Mouse (Mus musculus) CH12.LX (cell line): ENCODE data around the gene Mtfr2. TPM values are rescaled to one million over a fixed set of nuclear protein-coding genes. Genes with fewer than 3 reads are reported as not detected.
A peak's percentile ranks its signal among the peaks of the same experiment; 100 is the strongest.

Experiments
- DNase-seq: peaks from one replicate; pipeline ENCODE4 v3.0.0-alpha.2; 2013; ENCODE audit errors: extremely low read depth
- H3K27ac ChIP-seq: 2 replicates; pipeline ENCODE4 v1.5.1; 2012; ENCODE audit warnings: low read depth, mild to moderate bottlenecking, control low read depth, moderate library complexity; ENCODE audit not compliant: insufficient read depth
- H3K27me3 ChIP-seq: replicated peaks from 2 replicates; pipeline ENCODE3; 2012; ENCODE audit warnings: inconsistent platforms
- H3K36me3 ChIP-seq, 2 experiments: replicated peaks in 1 of 2; 2 replicates each; pipeline versions ENCODE3 to v1.6.1; 2012; ENCODE audit warnings: inconsistent platforms in 1 of 2, low read length in 1 of 2, mild to moderate bottlenecking in 1 of 2, mixed read lengths in 1 of 2, moderate library complexity in 1 of 2; ENCODE audit not compliant: control insufficient read depth in 1 of 2, insufficient read depth in 1 of 2
- H3K4me1 ChIP-seq, 2 experiments: 2 replicates each; pipeline ENCODE4 v1.6.1; 2012; ENCODE audit warnings: inconsistent platforms in 1 of 2, moderate library complexity in 1 of 2; ENCODE audit not compliant: insufficient read depth in 2 of 2, control insufficient read depth in 1 of 2
- H3K4me2 ChIP-seq: 2 replicates; pipeline ENCODE4 v1.6.1; 2012; ENCODE audit warnings: low read depth, mild to moderate bottlenecking, control low read depth; ENCODE audit not compliant: poor library complexity, insufficient read depth, severe bottlenecking
- H3K4me3 ChIP-seq, 3 experiments: fragments of 150-350 bp in 1 of 3; sonication (generic) in 1 of 3; replicated peaks in 1 of 3; 2 replicates each; pipeline versions ENCODE3 to v1.5.1; 2011 to 2012; ENCODE audit warnings: low read depth in 2 of 3, low read length in 2 of 3, mild to moderate bottlenecking in 2 of 3, moderate library complexity in 2 of 3, control low read depth in 1 of 3, improper control_type of control experiment in 1 of 3, inconsistent platforms in 1 of 3, mixed read lengths in 1 of 3; ENCODE audit not compliant: poor library complexity in 1 of 3
- H3K79me2 ChIP-seq: replicated peaks from 2 replicates; pipeline ENCODE4 v1.6.1; 2012; ENCODE audit warnings: mild to moderate bottlenecking, moderate library complexity; ENCODE audit not compliant: control insufficient read depth, poor library complexity, insufficient read depth, severe bottlenecking; ENCODE audit errors: extremely low read depth
- H3K9ac ChIP-seq: 2 replicates; pipeline ENCODE4 v1.6.1; 2012; ENCODE audit warnings: low read depth, mild to moderate bottlenecking, control low read depth, moderate library complexity; ENCODE audit not compliant: insufficient read depth
- H3K9me3 ChIP-seq: replicated peaks from 2 replicates; pipeline ENCODE3; 2012; ENCODE audit warnings: low read length, inconsistent platforms, mixed read lengths
- BHLHE40 ChIP-seq: IDR thresholded peaks from 2 replicates; pipeline ENCODE4 v1.6.1; 2011; ENCODE audit warnings: mild to moderate bottlenecking, low read depth, low read length, improper control_type of control experiment
- CHD2 ChIP-seq: IDR thresholded peaks from 2 replicates; pipeline ENCODE4 v1.6.1; 2011; ENCODE audit warnings: low read length, improper control_type of control experiment
- CTCF ChIP-seq, 2 experiments: IDR thresholded peaks in 1 of 2; conservative IDR thresholded peaks in 1 of 2; 2 replicates each; pipeline ENCODE4 v1.5.1; 2011 to 2012; ENCODE audit warnings: low read depth in 2 of 2, low read length in 2 of 2, improper control_type of control experiment in 1 of 2, inconsistent platforms in 1 of 2, mild to moderate bottlenecking in 1 of 2, moderate library complexity in 1 of 2
- E2F4 ChIP-seq: IDR thresholded peaks from 2 replicates; pipeline ENCODE4 v1.6.1; 2011; ENCODE audit warnings: low read depth, low read length, improper control_type of control experiment; ENCODE audit not compliant: insufficient replicate concordance
- ELF1 ChIP-seq: IDR thresholded peaks from 2 replicates; pipeline ENCODE4 v1.6.1; 2014; ENCODE audit warnings: low read depth, mild to moderate bottlenecking, inconsistent platforms, low read length, improper control_type of control experiment
- EP300 ChIP-seq: IDR thresholded peaks from 2 replicates; pipeline ENCODE4 v1.6.1; 2011; ENCODE audit warnings: low read length, improper control_type of control experiment
- HCFC1 ChIP-seq: IDR thresholded peaks from 2 replicates; pipeline ENCODE4 v1.6.1; 2012; ENCODE audit warnings: low read depth, mild to moderate bottlenecking, inconsistent platforms, low read length, improper control_type of control experiment
- IRF4 ChIP-seq: IDR thresholded peaks from 2 replicates; pipeline ENCODE4 v1.6.1; 2014; ENCODE audit warnings: low read depth, mild to moderate bottlenecking, inconsistent platforms, low read length, improper control_type of control experiment
- KAT2A ChIP-seq: IDR thresholded peaks from 2 replicates; pipeline ENCODE4 v1.6.1; 2012; ENCODE audit warnings: low read length, improper control_type of control experiment, inconsistent platforms; ENCODE audit not compliant: insufficient replicate concordance
- MEF2A ChIP-seq: IDR thresholded peaks from 2 replicates; pipeline ENCODE4 v1.6.1; 2014; ENCODE audit warnings: low read depth, mild to moderate bottlenecking, inconsistent platforms, low read length, improper control_type of control experiment, borderline replicate concordance
- MXI1 ChIP-seq: IDR thresholded peaks from 2 replicates; pipeline ENCODE4 v1.6.1; 2011; ENCODE audit warnings: mild to moderate bottlenecking, low read depth, low read length, improper control_type of control experiment
- NELFE ChIP-seq: IDR thresholded peaks from 2 replicates; pipeline ENCODE4 v1.6.1; 2011; ENCODE audit warnings: low read depth, low read length, improper control_type of control experiment
- PAX5 ChIP-seq: IDR thresholded peaks from 2 replicates; pipeline ENCODE4 v1.6.1; 2012; ENCODE audit warnings: low read length, inconsistent platforms, mixed read lengths
- POLR2A ChIP-seq: IDR thresholded peaks from 2 replicates; pipeline ENCODE4 v1.6.1; 2011; ENCODE audit warnings: low read depth, mild to moderate bottlenecking, improper control_type of control experiment, low read length
- POLR2AphosphoS2 ChIP-seq: IDR thresholded peaks from 2 replicates; pipeline ENCODE4 v1.6.1; 2011; ENCODE audit warnings: low read depth, low read length, improper control_type of control experiment
- RAD21 ChIP-seq: IDR thresholded peaks from 2 replicates; pipeline ENCODE4 v1.6.1; 2011; ENCODE audit warnings: low read depth, mild to moderate bottlenecking, low read length, improper control_type of control experiment, moderate library complexity
- SMC3 ChIP-seq: IDR thresholded peaks from 2 replicates; pipeline ENCODE4 v1.6.1; 2011; ENCODE audit warnings: low read depth, low read length, improper control_type of control experiment
- TBP ChIP-seq: conservative IDR thresholded peaks from 2 replicates; pipeline ENCODE4 v1.6.1; 2011; ENCODE audit warnings: low read depth, low read length, improper control_type of control experiment
- UBTF ChIP-seq: IDR thresholded peaks from 2 replicates; pipeline ENCODE4 v1.6.1; 2012; ENCODE audit warnings: low read depth, mild to moderate bottlenecking, inconsistent platforms, low read length, improper control_type of control experiment, moderate library complexity
- USF1 ChIP-seq: IDR thresholded peaks from 2 replicates; pipeline ENCODE4 v1.6.1; 2014; ENCODE audit warnings: low read depth, mild to moderate bottlenecking, inconsistent platforms, low read length, improper control_type of control experiment
- ZMIZ1 ChIP-seq: IDR thresholded peaks from 2 replicates; pipeline ENCODE4 v1.6.1; 2012; ENCODE audit warnings: low read depth, mild to moderate bottlenecking, inconsistent platforms, low read length, improper control_type of control experiment
- ZNF384 ChIP-seq: IDR thresholded peaks from 2 replicates; pipeline ENCODE4 v1.6.1; 2012; ENCODE audit warnings: low read depth, low read length, improper control_type of control experiment, inconsistent platforms
- dilution Hi-C: fragments of 300-500 bp; cut with MboI; formaldehyde crosslinking; loops from 2 replicates; pipeline ENCODE4 v1.14.3; 2020; ENCODE audit warnings: low sequenced_read_pairs; ENCODE audit not compliant: extremely low pct_unique_long_range_greater_than_20kb, extremely low pct_ligation_motif_present
- in situ Hi-C: fragments of 300-500 bp; cut with MboI; formaldehyde crosslinking; loops from 3 replicates; pipeline ENCODE4 v1.14.3; 2019; ENCODE audit warnings: low sequenced_read_pairs, low pct_ligation_motif_present, low pct_unique_long_range_greater_than_20kb, mixed read lengths
- polyA plus RNA-seq: library from polyadenylated mRNA; unstranded; fragments of >175 nt; gene quantifications from 2 replicates; pipeline ENCODE4 v1.2.1, GENCODE M21; 2012; ENCODE audit warnings: low read depth; ENCODE audit not compliant: insufficient read length
- total RNA-seq, 2 experiments: library from RNA; depleted of rRNA; stranded (reverse); fragments of 300-350 nt in 1 of 2; fragments of >200 nt in 1 of 2; gene quantifications; 2 replicates each; pipeline ENCODE4 v1.2.3; 2012 to 2014

The Mtfr2 gene
- total and polyA plus RNA-seq, 3 experiments, result 3.8 to 16.9 (median 4.0) TPM

DNA sequence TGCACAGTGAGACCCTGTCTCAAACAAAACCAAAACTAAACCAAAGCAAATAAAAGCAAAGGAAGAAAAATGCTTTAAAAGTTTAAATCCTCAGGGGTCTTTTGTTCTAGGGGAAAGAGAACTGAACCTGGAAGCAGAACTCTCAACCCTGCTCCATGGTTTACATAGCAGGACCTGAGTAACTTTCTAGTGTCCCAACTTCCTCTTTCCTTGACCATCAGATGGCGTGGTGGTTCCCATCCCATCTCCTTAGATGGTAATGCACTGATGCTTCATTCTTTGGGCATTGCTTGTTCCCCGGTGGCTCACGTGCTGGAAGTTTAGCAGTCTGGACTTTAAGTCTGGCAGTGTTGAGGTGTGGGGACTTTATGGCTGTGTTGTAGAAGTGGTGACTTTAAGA, 33.8 kb downstream of the Mtfr2 start:
- dilution Hi-C loops, result no loop called here
- no peaks in the 10 kb centered on the region for H3K27me3 ChIP-seq
- no peak overlapping the region for H3K4me2 ChIP-seq
- H3K27ac ChIP-seq, result no peak overlapping the region
- H3K4me1 ChIP-seq, result peaks cover 3 to 6% of the 10 kb centered on the region in 2 experiments; a peak in 2 of 4 replicates
- TF ChIP-seq PAX5 (no peak), TBP (peak; percentile 82; the same call in 1 of the 2 replicates), KAT2A (no peak)
- no peaks in the 10 kb centered on the region for H3K36me3 ChIP-seq
- no peak for DNase-seq
- in situ Hi-C loops, result no loop called here
- no peak overlapping the region for H3K9ac ChIP-seq
- H3K79me2 ChIP-seq, result no peaks in the 10 kb centered on the region
- H3K9me3 ChIP-seq, result no peaks in the 10 kb centered on the region
- no peak overlapping the region for H3K4me3 ChIP-seq

DNA sequence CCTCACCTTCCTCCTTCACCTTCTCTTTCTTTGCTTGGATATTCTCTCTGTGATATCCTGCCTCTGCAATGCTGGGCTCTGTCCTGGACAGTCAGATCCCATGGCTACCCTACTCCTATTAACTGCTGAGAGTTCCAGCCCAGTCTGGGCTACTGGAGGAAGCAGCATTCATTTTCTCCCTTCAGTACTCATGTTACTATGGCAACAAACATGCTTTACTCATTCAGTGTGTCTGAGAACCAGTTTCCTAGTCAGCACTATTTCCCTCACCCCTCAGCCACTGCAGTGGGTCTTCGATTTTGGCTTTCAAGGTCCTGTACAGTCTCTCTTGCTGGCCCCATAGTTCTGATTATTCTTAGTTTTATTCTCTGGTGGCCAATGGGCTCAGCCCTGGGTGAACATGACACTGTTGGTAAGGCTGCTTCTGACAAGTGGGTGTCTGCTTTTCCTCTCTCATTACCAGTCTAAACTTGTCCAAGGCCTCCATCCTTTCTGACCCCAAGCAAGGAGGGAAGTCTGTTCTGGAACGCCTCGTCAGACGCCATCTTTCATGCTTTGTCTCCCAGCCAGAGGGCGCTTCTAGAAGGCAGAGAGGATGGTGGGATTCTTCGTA, 35.3 kb downstream of the Mtfr2 start:
- in situ Hi-C loops, result no loop called here
- H3K9ac ChIP-seq, result no peak overlapping the region
- H3K27me3 ChIP-seq, result peaks cover 3% of the 10 kb centered on the region
- no peaks in the 10 kb centered on the region for H3K36me3 ChIP-seq
- TF ChIP-seq RAD21, result no peak
- no peak for TF ChIP-seq MEF2A
- no peak for TF ChIP-seq POLR2A
- no peak for TF ChIP-seq USF1
- TF ChIP-seq ZMIZ1, result no peak
- TF ChIP-seq CHD2, result no peak
- TF ChIP-seq ZNF384, result no peak
- TF ChIP-seq EP300, result no peak
- TF ChIP-seq NELFE, result no peak
- no peak for TF ChIP-seq BHLHE40
- TF ChIP-seq UBTF, result no peak
- no peak for TF ChIP-seq HCFC1
- no peak for TF ChIP-seq CTCF (conservative IDR thresholded peaks at IDR 0.05 in 1 of 2, IDR thresholded peaks at IDR 0.05 in 1 of 2; ENCODE audit: low read depth in 2 of 2, low read length in 2 of 2)
- TF ChIP-seq E2F4, result no peak
- TF ChIP-seq SMC3, result no peak
- no peak for TF ChIP-seq IRF4
- TF ChIP-seq MXI1, result no peak
- TF ChIP-seq KAT2A, result no peak
- no peak for TF ChIP-seq POLR2AphosphoS2
- TF ChIP-seq ELF1, result no peak
- TF ChIP-seq, all 38 proteins: peak for 0
- DNase-seq, result no peak
- no peak overlapping the region for H3K27ac ChIP-seq
- no peak overlapping the region for H3K4me2 ChIP-seq
- no peaks in the 10 kb centered on the region for H3K79me2 ChIP-seq
- dilution Hi-C loops, result no loop called here
- H3K4me1 ChIP-seq, result peaks cover 0 to 6% of the 10 kb centered on the region in 2 experiments; a peak in 1 of 4 replicates
- no peak overlapping the region for H3K4me3 ChIP-seq
- H3K9me3 ChIP-seq, result no peaks in the 10 kb centered on the region
